Mouse (Mus musculus): ENCODE results near the gene Gm20458.

Gene Gm20458

DNA sequence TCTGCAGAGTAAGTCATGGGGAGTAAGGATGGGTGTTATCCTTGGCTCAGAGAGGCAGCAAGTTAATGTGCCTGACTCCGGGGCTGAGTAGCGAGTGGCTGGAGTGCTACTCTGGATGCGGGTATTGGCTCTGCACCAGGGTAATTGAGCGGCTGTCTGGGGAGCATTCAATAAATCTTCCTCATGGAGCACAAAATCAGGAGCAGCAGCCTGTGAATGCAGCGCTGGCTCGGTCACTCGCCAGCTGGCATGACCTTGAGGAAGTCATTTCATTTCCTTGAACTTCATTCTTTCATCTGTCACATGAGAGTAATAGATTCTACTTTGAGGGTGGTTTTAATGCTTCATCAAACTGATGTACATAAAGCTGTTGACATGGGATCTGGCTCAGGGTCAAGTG is 39.7 kb downstream of the Gm20458 start:
- DNase-seq (ENCODE audit: low read depth): no peak

GRCm38 (mm10) chr2:164504919-164505318 is 44.2 kb downstream of the Gm20458 start:
- DNase-seq (ENCODE audit: low read depth): no peak

- DNase-seq (ENCODE audit: low read depth): no peak
These were observed 45.0 kb downstream of the Gm20458 start for GRCm38 (mm10) chr2:164505619-164506347.

- no peak for DNase-seq (ENCODE audit: low read depth)
These were observed 47.0 kb downstream of the Gm20458 start for GRCm38 (mm10) chr2:164507811-164508210.

DNA sequence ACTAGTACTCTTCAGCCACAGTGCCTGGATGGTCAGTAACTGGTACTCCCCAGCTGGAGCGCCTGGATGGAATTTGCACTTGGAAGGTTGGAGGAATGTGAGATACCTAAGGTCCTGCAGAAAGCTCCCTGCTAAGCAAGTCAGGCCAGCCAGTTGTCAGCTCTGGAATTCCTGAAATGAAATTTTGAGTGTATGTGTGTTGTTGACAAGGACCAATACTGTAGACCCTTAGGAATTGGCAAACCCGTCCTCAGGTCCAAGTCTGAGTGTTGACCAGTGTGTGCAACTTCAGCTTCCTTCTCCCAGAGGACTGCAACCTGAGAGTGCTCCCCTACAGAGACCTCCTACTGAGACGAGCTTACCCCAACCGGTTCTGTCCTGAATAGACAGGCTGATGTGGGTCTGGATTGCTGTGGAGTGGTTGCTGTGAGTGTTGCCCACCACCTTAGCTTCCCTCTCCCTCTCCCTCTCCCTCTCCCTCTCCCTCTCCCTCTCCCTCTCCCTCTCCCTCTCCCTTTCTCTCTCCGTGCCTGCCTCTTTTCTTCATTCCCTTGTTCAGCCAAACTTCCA is 49.9 kb downstream of the Gm20458 start:
- no peak for DNase-seq (ENCODE audit: low read depth)

GRCm38 (mm10) chr2:164512121-164512909 is 51.5 kb downstream of the Gm20458 start:
- DNase-seq (ENCODE audit: low read depth): no peak

- no peak for DNase-seq (ENCODE audit: low read depth)
These were observed 52.6 kb downstream of the Gm20458 start for GRCm38 (mm10) chr2:164513389-164513788.

DNA sequence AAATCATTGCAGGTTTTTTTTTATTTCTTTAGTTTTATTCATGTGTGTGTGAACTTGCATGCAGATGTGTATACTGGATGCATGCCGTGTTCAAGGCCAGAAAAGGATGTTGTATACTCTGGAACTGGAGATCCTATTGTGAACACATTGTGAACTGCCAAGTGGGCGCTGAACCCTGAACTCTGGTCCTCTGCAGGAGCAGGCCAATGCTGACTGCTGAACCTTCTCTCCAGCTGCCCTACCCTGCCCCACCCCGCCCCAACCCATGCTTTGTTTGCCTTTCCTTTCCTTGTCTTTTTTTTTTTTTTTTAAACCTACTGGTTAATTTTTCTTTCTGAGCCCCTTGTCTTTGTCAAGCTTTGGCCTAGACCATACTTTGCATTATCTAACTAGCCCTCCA is 54.1 kb downstream of the Gm20458 start:
- DNase-seq (ENCODE audit: low read depth): no peak

- DNase-seq (ENCODE audit: low read depth): no peak
These were observed 55.1 kb downstream of the Gm20458 start for GRCm38 (mm10) chr2:164515897-164516296.

- peak; percentile 35 for DNase-seq (ENCODE audit: low read depth)
These were observed 55.8 kb downstream of the Gm20458 start for GRCm38 (mm10) chr2:164516592-164516991.

- peak; percentile 80 for DNase-seq (ENCODE audit: low read depth)
These were observed 56.9 kb downstream of the Gm20458 start for GRCm38 (mm10) chr2:164517485-164518221.

DNA sequence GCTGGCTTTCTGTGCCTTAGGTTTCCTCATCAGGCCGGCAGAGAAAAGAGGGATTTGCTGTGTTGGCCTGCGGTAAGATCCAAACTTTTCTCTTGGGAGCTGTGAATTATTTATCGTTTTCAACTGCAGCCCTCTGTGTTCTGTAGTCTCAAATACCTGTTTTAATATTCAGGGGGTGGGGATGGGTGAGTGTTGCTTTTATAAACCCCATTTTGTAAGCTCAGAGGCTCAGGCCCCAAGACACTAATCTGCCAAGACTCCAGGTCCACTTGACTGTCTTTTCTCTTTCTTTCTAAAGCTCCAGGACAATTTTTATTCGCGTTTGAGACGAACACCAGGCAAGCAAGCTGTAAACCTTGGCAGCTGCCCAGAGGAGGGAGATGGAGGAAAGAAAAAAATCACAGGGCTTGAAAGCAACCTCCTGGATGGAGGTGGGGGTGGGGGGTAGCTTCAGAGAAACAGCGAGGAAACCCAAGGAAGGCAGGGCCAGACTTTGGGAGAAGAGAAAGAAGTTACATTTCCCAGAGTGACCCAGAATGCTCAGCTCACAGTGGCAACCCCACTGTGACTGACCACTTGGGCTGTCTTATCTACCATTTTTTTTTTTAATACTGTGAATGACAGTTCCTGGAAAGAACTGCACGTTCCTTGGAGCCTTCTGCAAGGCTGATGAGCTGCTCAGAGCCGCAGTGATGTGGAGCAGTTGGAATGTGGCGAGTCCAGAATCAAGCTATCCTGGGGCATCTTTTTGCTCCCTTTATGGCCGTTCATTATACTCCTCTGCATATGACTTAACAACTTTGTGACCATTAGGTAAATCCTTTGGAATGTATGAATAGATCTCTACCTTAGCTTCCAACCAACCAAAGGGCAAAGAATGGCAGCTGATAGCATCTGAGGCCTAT is 57.8 kb downstream of the Gm20458 start:
- no peak for DNase-seq (ENCODE audit: low read depth)

- DNase-seq (ENCODE audit: low read depth): peak; percentile 52
These were observed 58.4 kb downstream of the Gm20458 start for GRCm38 (mm10) chr2:164519171-164519526.

DNA sequence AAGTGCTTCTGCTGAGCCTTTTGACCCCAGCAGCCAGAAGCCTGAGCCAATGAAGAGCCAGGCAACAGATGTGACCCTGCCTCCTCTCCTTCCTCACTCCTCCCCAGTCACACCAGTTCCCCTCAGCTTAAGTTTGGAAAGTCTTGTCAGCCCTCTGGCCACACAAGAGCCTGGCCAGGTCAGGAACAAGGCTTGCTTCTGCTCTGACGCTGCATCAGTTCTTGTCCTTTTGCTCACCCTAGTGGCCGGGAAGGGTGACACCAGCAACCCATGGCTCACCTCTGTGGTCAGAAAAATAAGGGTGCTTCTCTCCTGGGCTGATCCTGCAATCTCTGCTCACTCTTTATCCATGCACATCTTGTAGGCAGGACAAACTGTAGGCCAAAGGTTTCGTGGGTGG is 60.0 kb downstream of the Gm20458 start:
- DNase-seq (ENCODE audit: low read depth): peak; percentile 82

- peak; percentile 96 for DNase-seq (ENCODE audit: low read depth)
These were observed 61.1 kb downstream of the Gm20458 start for GRCm38 (mm10) chr2:164521841-164522240.

GRCm38 (mm10) chr2:164522280-164522679 is 61.5 kb downstream of the Gm20458 start:
- no peak for DNase-seq (ENCODE audit: low read depth)

- no peak for DNase-seq (ENCODE audit: low read depth)
These were observed 62.6 kb downstream of the Gm20458 start for GRCm38 (mm10) chr2:164523301-164523773.

DNA sequence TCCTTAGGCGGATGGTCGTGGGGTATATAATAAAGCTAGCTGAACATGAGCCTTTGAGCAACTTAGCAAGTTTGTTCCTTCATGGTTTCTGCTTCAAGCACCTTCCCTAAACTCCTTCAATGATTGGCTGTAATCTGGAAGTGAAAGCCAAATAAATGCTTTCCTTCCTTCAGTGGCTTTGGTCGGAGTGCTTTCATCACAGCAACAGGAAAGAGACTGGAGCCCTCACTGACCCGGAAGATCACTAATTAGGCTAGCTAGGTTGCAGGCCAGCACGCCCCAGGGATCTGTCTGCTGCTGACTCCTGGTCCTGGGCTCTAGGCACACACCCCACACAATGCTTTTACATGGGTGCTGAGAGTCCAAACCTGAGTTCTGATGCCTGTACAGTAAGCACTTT is 67.8 kb downstream of the Gm20458 start:
- DNase-seq (ENCODE audit: low read depth): no peak

GRCm38 (mm10) chr2:164531169-164531568 is 70.4 kb downstream of the Gm20458 start:
- peak; percentile 88 for DNase-seq (ENCODE audit: low read depth)

DNA sequence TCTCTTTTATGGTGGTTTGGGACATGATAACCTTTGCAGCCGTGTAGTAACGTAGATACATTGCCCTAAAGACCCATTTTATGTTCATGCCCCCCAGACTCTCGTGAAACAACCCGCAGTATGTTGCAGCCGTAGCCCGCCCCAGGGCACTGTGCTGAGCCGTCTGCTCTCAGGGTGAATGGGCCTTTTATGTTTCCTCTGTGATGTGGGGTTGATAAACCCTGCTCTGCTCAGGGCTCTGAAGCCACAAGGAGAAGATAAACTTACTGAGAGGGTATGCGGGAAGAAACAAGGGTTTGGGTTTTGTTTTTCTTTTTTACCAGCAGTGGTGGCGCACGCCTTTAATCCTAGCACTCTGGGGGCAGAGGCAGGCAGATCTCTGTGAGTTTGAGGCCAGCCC is 73.5 kb downstream of the Gm20458 start:
- peak; percentile 47 for DNase-seq (ENCODE audit: low read depth)

DNA sequence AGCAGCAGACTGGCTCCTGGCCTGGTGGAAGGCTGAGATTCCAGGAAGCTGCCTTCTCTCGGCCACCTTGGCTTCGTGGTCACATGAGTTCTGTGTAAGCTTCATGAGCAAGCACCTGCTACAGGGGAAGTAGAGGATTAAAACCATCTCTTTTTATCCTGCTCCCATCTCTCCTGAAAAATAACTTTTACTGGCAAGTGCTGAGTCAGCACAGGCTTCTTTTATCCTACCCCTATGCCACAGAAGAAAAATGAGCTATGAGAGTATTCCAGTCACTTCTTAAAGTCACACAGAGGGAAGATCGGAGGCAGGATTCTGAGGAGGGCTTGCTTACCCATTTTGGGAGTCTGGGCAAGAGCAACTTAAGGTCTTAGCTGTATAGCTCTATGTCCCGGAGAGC is 76.2 kb downstream of the Gm20458 start:
- no peak for DNase-seq (ENCODE audit: low read depth)

Measured in induced T-regulatory cell, adult 2 months (primary cell).